Mouse (Mus musculus): ENCODE data around the gene Csf2rb2. TPM values are rescaled to one million over a fixed set of nuclear protein-coding genes. Genes with fewer than 3 reads are reported as not detected.
"Not testable (repeated sequence)": the region's sequence is repeated elsewhere in the genome, so short reads cannot be mapped to it uniquely, and the experiment has no call there.

The Csf2rb2 gene
- 0.09 TPM in 1 of 2 replicates, not detected in the other for total RNA-seq (2012; rRNA removed)

DNA sequence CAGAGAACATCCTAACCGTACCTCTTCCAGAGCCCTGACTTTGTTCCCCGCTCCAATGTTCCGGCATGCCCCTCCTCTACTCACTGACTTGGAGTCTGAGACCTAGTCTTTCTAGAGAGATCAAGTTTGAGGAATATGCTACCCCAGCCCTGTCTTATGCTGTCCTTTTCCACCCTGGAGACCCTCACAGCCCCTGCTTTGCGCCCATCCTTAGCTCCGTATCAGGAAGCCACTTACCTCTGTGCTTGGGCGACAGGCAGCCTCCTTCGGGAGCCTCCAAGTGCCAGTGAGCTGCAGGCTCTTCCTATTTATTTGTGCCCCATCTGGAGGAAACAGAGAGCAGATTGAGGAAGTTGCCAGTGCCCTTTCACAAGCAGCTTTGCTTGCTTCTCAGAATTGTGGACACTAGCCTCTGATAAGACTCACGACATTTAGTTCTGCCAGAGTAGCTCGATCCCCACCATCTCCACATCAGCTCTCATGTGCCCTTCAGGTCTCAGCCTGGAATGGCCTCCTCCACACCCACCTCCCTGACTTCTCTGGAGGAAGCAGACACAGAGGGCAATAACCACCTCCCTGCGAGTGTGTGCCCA, at the start of gene Csf2rb2:
Gene Csf2rb2, minus strand, starts transcription at position 381 of the 593 bp plus-strand sequence.
- Histone ChIP-seq H3K4me1 (ENCODE audit: control insufficient read depth in 2 of 2, insufficient read depth in 2 of 2, low read length in 2 of 2, poor library complexity in 1 of 2) (no peaks in the 10 kb centered on the region), H3K4me3 (ENCODE audit: insufficient read depth in 1 of 2, low read depth in 1 of 2, low read length in 2 of 2, poor library complexity in 1 of 2, severe bottlenecking in 1 of 2) (no peak within 1 kb of the TSS), H3K27ac (ENCODE audit: insufficient read depth, low read depth, low read length, poor library complexity, severe bottlenecking) (no peak within 1 kb of the TSS), H3K9ac (ENCODE audit: insufficient read depth, low read depth, low read length, poor library complexity, severe bottlenecking) (no peak within 1 kb of the TSS), H3K9me3 (ENCODE audit: control insufficient read depth, insufficient read depth, low read depth, low read length) (no peaks in the 10 kb centered on the region), H3K36me3 (ENCODE audit: control insufficient read depth, insufficient read depth, low read length, poor library complexity, severe bottlenecking) (no peaks in the 10 kb centered on the region)
- DNase-seq (ENCODE audit: low read depth, low spot score) = no peak
- in situ Hi-C loops (cut with MboI; ENCODE audit: low sequenced_read_pairs in 2 of 2, unreplicated experiment in 2 of 2) = no loop called here
- no peak for TF ChIP-seq MAFK (IDR thresholded peaks at IDR 0.05; ENCODE audit: insufficient read depth, low read depth, low read length)
- no peak for TF ChIP-seq ZC3H11A (IDR thresholded peaks at IDR 0.05; ENCODE audit: borderline replicate concordance, low read depth, low read length)
- no peak for TF ChIP-seq CHD2 (IDR thresholded peaks at IDR 0.05; ENCODE audit: low read depth, low read length)
- TF ChIP-seq HCFC1 (IDR thresholded peaks at IDR 0.05; ENCODE audit: borderline replicate concordance, insufficient read depth, low read length) = no peak
- no peak for TF ChIP-seq ZNF384 (IDR thresholded peaks at IDR 0.05; ENCODE audit: low read depth, low read length)

DNA sequence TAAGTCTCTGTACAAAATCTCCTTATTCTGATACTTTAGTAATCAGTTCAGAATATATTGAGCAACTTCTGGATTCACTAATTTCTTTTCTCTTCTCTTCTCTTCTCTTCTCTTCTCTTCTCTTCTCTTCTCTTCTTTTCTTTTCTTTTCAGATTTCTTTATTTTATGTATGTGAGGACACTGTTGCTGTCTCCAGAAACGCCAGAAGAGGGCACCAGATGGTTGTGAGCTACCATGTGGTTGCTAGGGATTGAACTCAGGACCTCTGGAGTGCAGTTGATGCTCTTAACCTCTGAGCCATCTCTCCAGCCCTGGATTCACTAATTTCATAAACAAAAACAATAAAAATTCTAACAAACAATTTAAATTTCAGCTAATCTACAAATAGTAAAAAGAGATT, 49.4 kb upstream of the Csf2rb2 start:
- H3K9me3 ChIP-seq (ENCODE audit: control insufficient read depth, insufficient read depth, low read depth, low read length) = no peaks in the 10 kb centered on the region
- H3K4me1 ChIP-seq (ENCODE audit: control insufficient read depth in 2 of 2, insufficient read depth in 2 of 2, low read length in 2 of 2, poor library complexity in 1 of 2) = no peaks in the 10 kb centered on the region
- H3K4me3 ChIP-seq (ENCODE audit: insufficient read depth in 1 of 2, low read depth in 1 of 2, low read length in 2 of 2, poor library complexity in 1 of 2, severe bottlenecking in 1 of 2) = no peak overlapping the region
- no peak overlapping the region for H3K9ac ChIP-seq (ENCODE audit: insufficient read depth, low read depth, low read length, poor library complexity, severe bottlenecking)
- in situ Hi-C loops (cut with MboI; ENCODE audit: low sequenced_read_pairs in 2 of 2, unreplicated experiment in 2 of 2) = no loop called here
- peak; percentile 25 for DNase-seq (ENCODE audit: low read depth, low spot score)
- TF ChIP-seq ZNF384 (IDR thresholded peaks at IDR 0.05; ENCODE audit: low read depth, low read length) = no peak
- H3K27ac ChIP-seq (ENCODE audit: insufficient read depth, low read depth, low read length, poor library complexity, severe bottlenecking) = no peak overlapping the region
- no peaks in the 10 kb centered on the region for H3K36me3 ChIP-seq (ENCODE audit: control insufficient read depth, insufficient read depth, low read length, poor library complexity, severe bottlenecking)

- Histone ChIP-seq H3K36me3 (ENCODE audit: control insufficient read depth, insufficient read depth, low read length, poor library complexity, severe bottlenecking) (no peaks in the 10 kb centered on the region), H3K4me1 (ENCODE audit: control insufficient read depth in 2 of 2, insufficient read depth in 2 of 2, low read length in 2 of 2, poor library complexity in 1 of 2) (no peaks in the 10 kb centered on the region), H3K9me3 (ENCODE audit: control insufficient read depth, insufficient read depth, low read depth, low read length) (no peaks in the 10 kb centered on the region), H3K27ac (ENCODE audit: insufficient read depth, low read depth, low read length, poor library complexity, severe bottlenecking) (no peak overlapping the region), H3K4me3 (ENCODE audit: insufficient read depth in 1 of 2, low read depth in 1 of 2, low read length in 2 of 2, poor library complexity in 1 of 2, severe bottlenecking in 1 of 2) (no peak overlapping the region), H3K9ac (ENCODE audit: insufficient read depth, low read depth, low read length, poor library complexity, severe bottlenecking) (no peak overlapping the region)
- TF ChIP-seq ZNF384 (IDR thresholded peaks at IDR 0.05; ENCODE audit: low read depth, low read length) (no peak), CHD2 (IDR thresholded peaks at IDR 0.05; ENCODE audit: low read depth, low read length) (no peak), ZC3H11A (IDR thresholded peaks at IDR 0.05; ENCODE audit: borderline replicate concordance, low read depth, low read length) (no peak), MAFK (IDR thresholded peaks at IDR 0.05; ENCODE audit: insufficient read depth, low read depth, low read length) (no peak), HCFC1 (IDR thresholded peaks at IDR 0.05; ENCODE audit: borderline replicate concordance, insufficient read depth, low read length) (no peak)
- DNase-seq (ENCODE audit: low read depth, low spot score) = no peak
- in situ Hi-C loops (cut with MboI; ENCODE audit: low sequenced_read_pairs in 2 of 2, unreplicated experiment in 2 of 2) = no loop called here
These were observed 46.2 kb upstream of the Csf2rb2 start for GRCm38 (mm10) chr15:78351586-78352165.

DNA sequence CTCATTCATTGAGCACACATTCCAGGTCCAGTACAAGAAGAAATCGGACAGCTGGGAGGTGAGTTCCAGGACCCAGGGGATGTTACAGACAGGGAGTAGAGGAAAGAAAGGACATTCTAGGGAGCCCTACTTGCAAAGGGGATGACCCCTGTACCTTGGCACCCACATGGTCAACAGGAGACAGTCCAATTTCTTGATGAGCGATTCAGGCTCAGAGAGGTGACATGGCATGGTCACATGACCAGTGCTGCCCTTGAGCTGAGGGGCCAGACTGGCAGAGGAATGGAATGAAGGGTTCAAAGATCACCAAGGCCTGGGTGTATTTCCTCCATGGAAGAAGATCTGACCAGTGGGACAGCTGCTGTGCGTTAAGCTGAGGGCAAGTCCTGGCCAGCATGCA, 39.0 kb upstream of the Csf2rb2 start:
- in situ Hi-C loops (cut with MboI; ENCODE audit: low sequenced_read_pairs in 2 of 2, unreplicated experiment in 2 of 2) = no loop called here
- H3K4me1 ChIP-seq (ENCODE audit: control insufficient read depth in 2 of 2, insufficient read depth in 2 of 2, low read length in 2 of 2, poor library complexity in 1 of 2) = no peaks in the 10 kb centered on the region
- no peak for DNase-seq (ENCODE audit: low read depth, low spot score)
- no peak for TF ChIP-seq CHD2 (IDR thresholded peaks at IDR 0.05; ENCODE audit: low read depth, low read length)
- TF ChIP-seq HCFC1 (IDR thresholded peaks at IDR 0.05; ENCODE audit: borderline replicate concordance, insufficient read depth, low read length) = no peak
- no peak for TF ChIP-seq ZNF384 (IDR thresholded peaks at IDR 0.05; ENCODE audit: low read depth, low read length)
- TF ChIP-seq MAFK (IDR thresholded peaks at IDR 0.05; ENCODE audit: insufficient read depth, low read depth, low read length) = no peak
- TF ChIP-seq ZC3H11A (IDR thresholded peaks at IDR 0.05; ENCODE audit: borderline replicate concordance, low read depth, low read length) = no peak
- no peak overlapping the region for H3K4me3 ChIP-seq (ENCODE audit: insufficient read depth in 1 of 2, low read depth in 1 of 2, low read length in 2 of 2, poor library complexity in 1 of 2, severe bottlenecking in 1 of 2)
- H3K36me3 ChIP-seq (ENCODE audit: control insufficient read depth, insufficient read depth, low read length, poor library complexity, severe bottlenecking) = no peaks in the 10 kb centered on the region
- H3K9ac ChIP-seq (ENCODE audit: insufficient read depth, low read depth, low read length, poor library complexity, severe bottlenecking) = no peak overlapping the region
- H3K9me3 ChIP-seq (ENCODE audit: control insufficient read depth, insufficient read depth, low read depth, low read length) = no peaks in the 10 kb centered on the region
- H3K27ac ChIP-seq (ENCODE audit: insufficient read depth, low read depth, low read length, poor library complexity, severe bottlenecking) = no peak overlapping the region

- Histone ChIP-seq H3K9ac (ENCODE audit: insufficient read depth, low read depth, low read length, poor library complexity, severe bottlenecking) (no peak overlapping the region), H3K9me3 (ENCODE audit: control insufficient read depth, insufficient read depth, low read depth, low read length) (no peaks in the 10 kb centered on the region), H3K4me3 (ENCODE audit: insufficient read depth in 1 of 2, low read depth in 1 of 2, low read length in 2 of 2, poor library complexity in 1 of 2, severe bottlenecking in 1 of 2) (no peak overlapping the region), H3K4me1 (ENCODE audit: control insufficient read depth in 2 of 2, insufficient read depth in 2 of 2, low read length in 2 of 2, poor library complexity in 1 of 2) (no peaks in the 10 kb centered on the region), H3K36me3 (ENCODE audit: control insufficient read depth, insufficient read depth, low read length, poor library complexity, severe bottlenecking) (no peaks in the 10 kb centered on the region), H3K27ac (ENCODE audit: insufficient read depth, low read depth, low read length, poor library complexity, severe bottlenecking) (no peak overlapping the region)
- no peak for DNase-seq (ENCODE audit: low read depth, low spot score)
- in situ Hi-C loops (cut with MboI; ENCODE audit: low sequenced_read_pairs in 2 of 2, unreplicated experiment in 2 of 2) = no loop called here
- TF ChIP-seq ZNF384 (IDR thresholded peaks at IDR 0.05; ENCODE audit: low read depth, low read length) = no peak
- no peak for TF ChIP-seq ZC3H11A (IDR thresholded peaks at IDR 0.05; ENCODE audit: borderline replicate concordance, low read depth, low read length)
- TF ChIP-seq CHD2 (IDR thresholded peaks at IDR 0.05; ENCODE audit: low read depth, low read length) = no peak
- no peak for TF ChIP-seq MAFK (IDR thresholded peaks at IDR 0.05; ENCODE audit: insufficient read depth, low read depth, low read length)
- no peak for TF ChIP-seq HCFC1 (IDR thresholded peaks at IDR 0.05; ENCODE audit: borderline replicate concordance, insufficient read depth, low read length)
These were observed 38.2 kb upstream of the Csf2rb2 start for GRCm38 (mm10) chr15:78343683-78344082.

DNA sequence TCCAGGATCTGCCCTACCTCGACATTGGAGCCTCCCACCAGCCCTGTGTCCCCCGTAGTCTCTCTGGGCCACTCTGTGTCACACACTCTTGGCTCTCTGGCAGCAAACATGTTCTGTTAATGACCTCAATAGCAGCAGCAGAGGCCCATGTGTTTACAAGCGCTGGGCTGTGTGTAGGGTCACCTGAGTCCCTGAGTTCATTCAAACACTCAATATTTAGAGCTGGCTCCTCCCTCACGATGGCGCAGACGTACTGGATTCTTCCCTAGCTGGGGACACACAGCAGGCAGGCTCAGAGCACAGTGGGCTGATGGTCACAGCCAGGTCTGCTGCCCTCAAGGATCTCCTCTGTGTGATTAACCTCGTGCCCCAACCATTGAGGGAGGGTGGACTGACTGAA, 35.4 kb upstream of the Csf2rb2 start:
- DNase-seq (ENCODE audit: low read depth, low spot score); H3K4me1 ChIP-seq (ENCODE audit: control insufficient read depth in 2 of 2, insufficient read depth in 2 of 2, low read length in 2 of 2, poor library complexity in 1 of 2); H3K27ac ChIP-seq (ENCODE audit: insufficient read depth, low read depth, low read length, poor library complexity, severe bottlenecking); H3K36me3 ChIP-seq (ENCODE audit: control insufficient read depth, insufficient read depth, low read length, poor library complexity, severe bottlenecking); H3K9ac ChIP-seq (ENCODE audit: insufficient read depth, low read depth, low read length, poor library complexity, severe bottlenecking); H3K9me3 ChIP-seq (ENCODE audit: control insufficient read depth, insufficient read depth, low read depth, low read length); in situ Hi-C loops (cut with MboI; ENCODE audit: low sequenced_read_pairs in 2 of 2, unreplicated experiment in 2 of 2); H3K4me3 ChIP-seq (ENCODE audit: insufficient read depth in 1 of 2, low read depth in 1 of 2, low read length in 2 of 2, poor library complexity in 1 of 2, severe bottlenecking in 1 of 2): not testable (repeated sequence)
